Mouse (Mus musculus) heart, embryonic 12.5 days (tissue): ENCODE data around the gene Cwc15. TPM values are rescaled to one million over a fixed set of nuclear protein-coding genes. Genes with fewer than 3 reads are reported as not detected.
"Not testable (repeated sequence)": the region's sequence is repeated elsewhere in the genome, so short reads cannot be mapped to it uniquely, and the experiment has no call there.

Experiments used
- ATAC-seq: fragments of 200-750 bp; cut with Nextera tagmentation; 2 replicates; pipeline ENCODE4 v1.8.0; 2017; ENCODE audit warnings: moderate TSS enrichment, moderate library complexity; ENCODE audit not compliant: insufficient number of reproducible peaks, low FRiP score
- H3K27ac ChIP-seq: fragments of 300-500 bp; sonication (generic); 2 replicates; pipeline ENCODE4 v1.5.1; 2016; ENCODE audit warnings: mild to moderate bottlenecking, moderate library complexity; ENCODE audit not compliant: poor library complexity, severe bottlenecking
- H3K27me3 ChIP-seq: fragments of 300-500 bp; sonication (generic); replicated peaks from 2 replicates; pipeline ENCODE4 v1.6.1; 2016; ENCODE audit warnings: mild to moderate bottlenecking, moderate library complexity
- H3K36me3 ChIP-seq: fragments of 300-500 bp; sonication (generic); 2 replicates; pipeline ENCODE4 v1.6.1; 2016; ENCODE audit warnings: mild to moderate bottlenecking, moderate library complexity
- H3K4me1 ChIP-seq: fragments of 300-500 bp; sonication (generic); replicated peaks from 2 replicates; pipeline ENCODE4 v1.6.1; 2016; ENCODE audit warnings: mild to moderate bottlenecking
- H3K4me2 ChIP-seq: fragments of 300-500 bp; sonication (generic); 2 replicates; pipeline ENCODE4 v1.6.1; 2016; ENCODE audit warnings: mild to moderate bottlenecking, moderate library complexity
- H3K4me3 ChIP-seq: fragments of 300-500 bp; sonication (generic); 2 replicates; pipeline ENCODE4 v1.5.1; 2016; ENCODE audit warnings: mild to moderate bottlenecking
- H3K9ac ChIP-seq: fragments of 300-500 bp; sonication (generic); 2 replicates; pipeline ENCODE4 v1.6.1; 2016; ENCODE audit warnings: mild to moderate bottlenecking, moderate library complexity
- H3K9me3 ChIP-seq: fragments of 300-500 bp; sonication (generic); replicated peaks from 2 replicates; pipeline ENCODE4 v1.6.1; 2016; ENCODE audit warnings: mild to moderate bottlenecking, moderate library complexity
- WGBS: fragments of 180-500 bp; shearing (Covaris S2); methylation state at CpG from one replicate; pipeline ENCODE4 v1.1.7; 2016; 5-methylcytosine and 5-hydroxymethylcytosine counted together
- polyA plus RNA-seq: library from polyadenylated mRNA; unstranded; fragments of >200 nt; fragmentation: Nextera tagmentation; extraction: Ambion mirVana; gene quantifications from 2 replicates; pipeline ENCODE4 v1.2.1, GENCODE M21; 2016

Cwc15 gene
- 126 and 130 TPM in 2 replicates for polyA plus RNA-seq

- H3K27ac ChIP-seq = peak within 1 kb of the TSS; percentile 45; the same call in 1 of the 2 replicates
- peak within 1 kb of the TSS; percentile 94 for H3K4me3 ChIP-seq
- peak within 1 kb of the TSS; percentile 90 for H3K9ac ChIP-seq
- peak; percentile 98 for ATAC-seq
- no peaks in the 10 kb centered on the region for H3K27me3 ChIP-seq
- peaks cover 2% of the 10 kb centered on the region; the same call in 1 of the 2 replicates for H3K4me1 ChIP-seq
- H3K9me3 ChIP-seq = no peaks in the 10 kb centered on the region
- H3K4me2 ChIP-seq = peak within 1 kb of the TSS; percentile 78
- under 1% methylated on average over 59 of the region's 59 CpGs for WGBS
- peaks cover 26% of the 10 kb centered on the region for H3K36me3 ChIP-seq
Observed at GRCm38 (mm10) chr9:14500023-14500915, at the start of gene Cwc15, which contains the start of gene Kdm4d. Gene Cwc15, plus strand, starts transcription at chr9:14500617. Gene Kdm4d, minus strand, starts transcription at chr9:14500482.

- not testable (repeated sequence) for H3K4me3 ChIP-seq, H3K4me1 ChIP-seq, H3K9ac ChIP-seq, H3K9me3 ChIP-seq, ATAC-seq, H3K27me3 ChIP-seq, H3K36me3 ChIP-seq, H3K27ac ChIP-seq, H3K4me2 ChIP-seq
- 58% methylated on average over 8 of the region's 8 CpGs for WGBS
Observed at GRCm38 (mm10) chr9:14451120-14451519, 49.3 kb upstream of the Cwc15 start.

GRCm38 (mm10) chr9:14456320-14456719 is 44.1 kb upstream of the Cwc15 start:
- WGBS = 79% methylated on average over 3 of the region's 3 CpGs
- Histone ChIP-seq H3K4me2 (no peak overlapping the region), H3K9ac (no peak overlapping the region), H3K4me1 (no peaks in the 10 kb centered on the region), H3K27ac (no peak overlapping the region), H3K27me3 (no peaks in the 10 kb centered on the region), H3K36me3 (no peaks in the 10 kb centered on the region), H3K9me3 (no peaks in the 10 kb centered on the region), H3K4me3 (no peak overlapping the region)
- ATAC-seq = no peak

- H3K27me3 ChIP-seq, H3K4me2 ChIP-seq, H3K36me3 ChIP-seq, H3K9ac ChIP-seq, H3K27ac ChIP-seq, ATAC-seq, H3K4me1 ChIP-seq, H3K9me3 ChIP-seq, H3K4me3 ChIP-seq: not testable (repeated sequence)
- 80% methylated on average over 1 of the region's 1 CpGs for WGBS
Observed at GRCm38 (mm10) chr9:14462536-14462935, 37.9 kb upstream of the Cwc15 start.

- not testable (repeated sequence) for H3K9ac ChIP-seq, H3K9me3 ChIP-seq, H3K27ac ChIP-seq, H3K4me3 ChIP-seq, H3K4me1 ChIP-seq, ATAC-seq, H3K36me3 ChIP-seq, H3K4me2 ChIP-seq, H3K27me3 ChIP-seq
- WGBS = 69% methylated on average over 12 of the region's 12 CpGs
Observed at GRCm38 (mm10) chr9:14463668-14464067, 36.7 kb upstream of the Cwc15 start.

GRCm38 (mm10) chr9:14498896-14499705 is 1.3 kb upstream of the Cwc15 start:
- H3K27ac ChIP-seq = no peak overlapping the region
- H3K4me1 ChIP-seq = peaks cover 2% of the 10 kb centered on the region; the same call in 1 of the 2 replicates
- no peak overlapping the region for H3K9ac ChIP-seq
- H3K4me2 ChIP-seq = peak overlapping the region; percentile 66
- H3K27me3 ChIP-seq = no peaks in the 10 kb centered on the region
- no peak for ATAC-seq
- H3K9me3 ChIP-seq = no peaks in the 10 kb centered on the region
- 81% methylated on average over 4 of the region's 4 CpGs for WGBS
- H3K36me3 ChIP-seq = peaks cover 16% of the 10 kb centered on the region
- peak overlapping the region; percentile 94 for H3K4me3 ChIP-seq

- 1% methylated on average over 10 of the region's 10 CpGs for WGBS
- Histone ChIP-seq H3K9ac (peak overlapping the region; percentile 90), H3K9me3 (no peaks in the 10 kb centered on the region), H3K4me1 (peaks cover 2% of the 10 kb centered on the region; the same call in 1 of the 2 replicates), H3K4me3 (peak overlapping the region; percentile 94), H3K27me3 (no peaks in the 10 kb centered on the region), H3K36me3 (peaks cover 33% of the 10 kb centered on the region), H3K27ac (peak overlapping the region; percentile 45; the same call in 1 of the 2 replicates), H3K4me2 (peak overlapping the region; percentile 78)
- ATAC-seq = no peak
Observed at GRCm38 (mm10) chr9:14500916-14501424, 553 bp downstream of the Cwc15 start.

GRCm38 (mm10) chr9:14512633-14513445 is 12.4 kb downstream of the Cwc15 start:
- ATAC-seq = no peak
- WGBS = 77% methylated on average over 9 of the region's 9 CpGs
- no peak overlapping the region for H3K4me3 ChIP-seq

GRCm38 (mm10) chr9:14517296-14517695 is 16.9 kb downstream of the Cwc15 start:
- Histone ChIP-seq H3K4me3 (no peak overlapping the region), H3K4me2 (no peak overlapping the region)
- 44% methylated on average over 1 of the region's 1 CpGs for WGBS

More at GRCm38 (mm10) chr9:14512633-14513445, 12.4 kb downstream of the Cwc15 start:
- Histone ChIP-seq H3K9me3 (no peaks in the 10 kb centered on the region), H3K36me3 (peaks cover 34% of the 10 kb centered on the region), H3K4me1 (no peaks in the 10 kb centered on the region), H3K9ac (no peak overlapping the region), H3K4me2 (no peak overlapping the region), H3K27ac (no peak overlapping the region), H3K27me3 (no peaks in the 10 kb centered on the region)

GRCm38 (mm10) chr9:14518105-14518504 is 17.7 kb downstream of the Cwc15 start:
- Histone ChIP-seq H3K27me3 (no peaks in the 10 kb centered on the region), H3K9ac (no peak overlapping the region), H3K4me3 (no peak overlapping the region), H3K36me3 (no peaks in the 10 kb centered on the region), H3K9me3 (no peaks in the 10 kb centered on the region), H3K27ac (no peak overlapping the region), H3K4me2 (no peak overlapping the region), H3K4me1 (peaks cover 22% of the 10 kb centered on the region)
- no peak for ATAC-seq
- 73% methylated on average over 3 of the region's 3 CpGs for WGBS

More at GRCm38 (mm10) chr9:14517296-14517695, 16.9 kb downstream of the Cwc15 start:
- H3K36me3 ChIP-seq = no peaks in the 10 kb centered on the region
- no peak overlapping the region for H3K27ac ChIP-seq
- no peak for ATAC-seq
- no peaks in the 10 kb centered on the region for H3K27me3 ChIP-seq
- H3K9me3 ChIP-seq = no peaks in the 10 kb centered on the region
- no peak overlapping the region for H3K9ac ChIP-seq
- H3K4me1 ChIP-seq = peaks cover 22% of the 10 kb centered on the region
